Mouse (Mus musculus) CD4-positive, CD25-positive, alpha-beta regulatory T cell (primary cell): ENCODE measurements around the gene N4bp2l2. TPM values are rescaled to one million over a fixed set of nuclear protein-coding genes. Genes with fewer than 3 reads are reported as not detected.

Experiments
- polyA plus RNA-seq: library from polyadenylated mRNA; unstranded; fragments of 100-300 nt; shearing (Covaris generic); gene quantifications from one replicate; pipeline ENCODE4 v1.2.1, GENCODE M21; 2017

N4bp2l2 gene
- polyA plus RNA-seq, result 82.0 TPM

GRCm38 (mm10) chr5:150666133-150666739, at the start of gene N4bp2l2:
Gene N4bp2l2 (minus strand): TSS chr5:150666183.

GRCm38 (mm10) chr5:150673153-150673835, 7.3 kb upstream of the N4bp2l2 start, which contains the start of gene Pds5b:
Gene Pds5b (plus strand): TSS chr5:150673739.

GRCm38 (mm10) chr5:150597088-150597487, 68.9 kb downstream of the N4bp2l2 start, which contains the start of gene N4bp2l1:
Gene N4bp2l1 (minus strand): TSS chr5:150597188.

Other genes starting within 250 kb of the N4bp2l2 start
- not detected for gene Zar1l, start 148.0 kb downstream of the N4bp2l2 start, polyA plus RNA-seq
- gene Brca2, start 143.6 kb downstream of the N4bp2l2 start, polyA plus RNA-seq, result 8.1 TPM
- 122 TPM for gene N4bp2l1, start 69.0 kb downstream of the N4bp2l2 start, polyA plus RNA-seq
- gene Pds5b, start 7.6 kb upstream of the N4bp2l2 start, polyA plus RNA-seq, result 29.8 TPM